Mouse (Mus musculus) limb, embryonic 14.5 days (tissue): ENCODE measurements around the gene Dnah8. TPM values are rescaled to one million over a fixed set of nuclear protein-coding genes. Genes with fewer than 3 reads are reported as not detected.
A peak's percentile ranks its signal among the peaks of the same experiment; 100 is the strongest.

ENCODE experiments used
- ATAC-seq: fragments of 200-750 bp; cut with Nextera tagmentation; 2 replicates; pipeline ENCODE4 v1.8.0; 2017; ENCODE audit warnings: low read depth, moderate number of reproducible peaks, moderate TSS enrichment; ENCODE audit not compliant: low FRiP score
- DNase-seq: peaks from one replicate; pipeline ENCODE4 v3.0.0-alpha.2; 2015; ENCODE audit warnings: low spot score
- H3K27ac ChIP-seq: fragments of 300-500 bp; sonication (generic); replicated peaks from 2 replicates; pipeline ENCODE4 v1.5.1; 2014; ENCODE audit warnings: low read depth, mild to moderate bottlenecking, low read length, moderate library complexity, mixed read lengths
- H3K27me3 ChIP-seq: fragments of 300-500 bp; sonication (generic); 2 replicates; pipeline ENCODE4 v1.6.1; 2014; ENCODE audit warnings: low read length, mixed read lengths; ENCODE audit not compliant: control insufficient read depth, insufficient read depth
- H3K36me3 ChIP-seq: fragments of 300-500 bp; sonication (generic); 2 replicates; pipeline ENCODE4 v1.6.1; 2014; ENCODE audit warnings: mild to moderate bottlenecking, low read length, moderate library complexity, mixed read lengths; ENCODE audit not compliant: control insufficient read depth, insufficient read depth
- H3K4me1 ChIP-seq: fragments of 300-500 bp; sonication (generic); 2 replicates; pipeline ENCODE4 v1.6.1; 2014; ENCODE audit warnings: antibody characterized with exemption, low read length, mixed read lengths; ENCODE audit not compliant: control insufficient read depth, insufficient read depth
- H3K4me2 ChIP-seq: fragments of 300-500 bp; sonication (generic); replicated peaks from 2 replicates; pipeline ENCODE4 v1.6.1; 2014; ENCODE audit warnings: low read depth, mild to moderate bottlenecking, low read length, moderate library complexity; ENCODE audit not compliant: severe bottlenecking
- H3K4me3 ChIP-seq: fragments of 300-500 bp; sonication (generic); replicated peaks from 2 replicates; pipeline ENCODE4 v1.5.1; 2014; ENCODE audit warnings: low read length
- H3K9ac ChIP-seq: fragments of 300-500 bp; sonication (generic); 2 replicates; pipeline ENCODE4 v1.6.1; 2014; ENCODE audit warnings: mild to moderate bottlenecking, low read depth, low read length, moderate library complexity; ENCODE audit not compliant: severe bottlenecking
- H3K9me3 ChIP-seq: fragments of 300-500 bp; sonication (generic); 2 replicates; pipeline ENCODE4 v1.6.1; 2016; ENCODE audit warnings: low read length; ENCODE audit not compliant: control insufficient read depth
- POLR2A ChIP-seq: fragments of 200-500 bp; IDR thresholded peaks from 2 replicates; pipeline ENCODE4 v1.8.0; 2012; ENCODE audit warnings: inconsistent platforms, mild to moderate bottlenecking, moderate library complexity, borderline replicate concordance; ENCODE audit not compliant: insufficient read depth, insufficient read length; ENCODE audit errors: extremely low read depth
- WGBS: fragments of 180-500 bp; shearing (Covaris S2); extraction: QIAGEN DNeasy Blood & Tissue Kit; methylation state at CpG from one replicate; pipeline ENCODE4 v1.1.7; 2014; 5-methylcytosine and 5-hydroxymethylcytosine counted together
- polyA plus RNA-seq, 2 experiments: library from polyadenylated mRNA; depleted of rRNA in 1 of 2; stranded (reverse) in 1 of 2; unstranded in 1 of 2; fragments of >200 nt; fragmentation: Nextera tagmentation in 1 of 2; extraction: Ambion mirVana in 1 of 2; gene quantifications; 2 replicates each; pipeline versions ENCODE4 v1.2.1 to v1.2.3; 2012 to 2014

The Dnah8 gene
- polyA plus RNA-seq, 2 experiments: 0.69 to 2.1 TPM

DNA sequence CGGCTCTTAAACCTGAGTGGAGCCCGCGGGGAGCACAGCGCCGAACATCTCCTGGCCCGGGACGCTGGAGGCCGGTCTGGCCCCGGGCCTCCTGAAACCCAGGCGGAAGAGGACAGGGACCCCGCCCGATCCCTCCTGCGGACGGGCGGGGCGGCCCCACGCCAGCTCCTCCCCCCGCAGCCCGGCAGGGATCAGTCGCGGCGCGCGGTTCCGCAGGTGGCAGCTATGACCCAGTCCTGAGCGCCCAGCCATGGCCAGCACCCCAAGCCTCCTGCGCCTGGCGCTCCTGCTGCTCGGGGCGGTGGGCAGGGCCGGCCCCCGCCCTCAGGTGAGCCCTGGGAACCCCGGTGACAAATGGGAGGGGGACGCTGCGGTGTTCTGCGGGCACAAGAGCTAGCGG, 277.5 kb downstream of the Dnah8 start, which contains the start of gene Glp1r:
TSS of gene Glp1r (plus strand) at position 191 of the 400 bp plus-strand sequence.
- under 1% methylated on average over 32 of the region's 37 CpGs for whole genome bisulfite sequencing
- no peak within 1 kb of the TSS for H3K27ac ChIP-seq
- peaks cover 42% of the 10 kb centered on the region for H3K27me3 ChIP-seq
- H3K4me2 ChIP-seq: peak within 1 kb of the TSS; percentile 82
- ATAC-seq (no peak), DNase-seq (no peak)
- H3K4me1 ChIP-seq: 0 out of 2 replicates have a peak, but pooled peaks cover 6% of the 10 kb centered on the region
- H3K36me3 ChIP-seq: no peaks in the 10 kb centered on the region
- H3K9me3 ChIP-seq: 0 out of 2 replicates have a peak, but pooled peaks cover 4% of the 10 kb centered on the region
- H3K9ac ChIP-seq: peak within 1 kb of the TSS; percentile 21; the same call in 1 of the 2 replicates
- TF ChIP-seq POLR2A: no peak
- peak within 1 kb of the TSS; percentile 41 for H3K4me3 ChIP-seq

DNA sequence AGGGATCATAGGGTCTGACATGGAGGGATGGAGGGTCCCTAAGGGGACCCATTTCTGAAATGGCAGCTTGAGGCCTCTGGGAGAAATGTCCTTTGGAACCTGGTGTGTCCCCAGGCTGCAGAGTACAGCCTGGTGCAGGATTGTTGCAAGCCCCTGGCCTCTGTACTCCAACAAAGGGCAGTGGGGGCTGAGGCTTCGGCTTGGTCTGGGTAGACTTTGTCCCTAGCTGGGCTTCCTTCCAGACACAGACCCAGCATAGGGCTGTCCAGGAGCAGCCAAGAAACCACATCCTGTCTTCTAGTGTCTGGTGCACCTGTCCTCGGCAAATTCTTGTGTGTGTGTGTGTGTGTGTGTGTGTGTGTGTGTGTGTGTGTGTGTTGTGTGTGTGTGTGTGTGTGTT, 279.9 kb downstream of the Dnah8 start:
- Histone ChIP-seq H3K4me3 (no peak overlapping the region), H3K27ac (no peak overlapping the region), H3K27me3 (peaks cover 42% of the 10 kb centered on the region), H3K4me1 (0 out of 2 replicates have a peak, but pooled peaks cover 6% of the 10 kb centered on the region), H3K9ac (no peak overlapping the region), H3K36me3 (no peaks in the 10 kb centered on the region), H3K9me3 (0 out of 2 replicates have a peak, but pooled peaks cover 4% of the 10 kb centered on the region), H3K4me2 (no peak overlapping the region)
- DNase-seq: no peak
- ATAC-seq: no peak
- 65% methylated on average over 2 of the region's 2 CpGs for WGBS
- TF ChIP-seq POLR2A: no peak

DNA sequence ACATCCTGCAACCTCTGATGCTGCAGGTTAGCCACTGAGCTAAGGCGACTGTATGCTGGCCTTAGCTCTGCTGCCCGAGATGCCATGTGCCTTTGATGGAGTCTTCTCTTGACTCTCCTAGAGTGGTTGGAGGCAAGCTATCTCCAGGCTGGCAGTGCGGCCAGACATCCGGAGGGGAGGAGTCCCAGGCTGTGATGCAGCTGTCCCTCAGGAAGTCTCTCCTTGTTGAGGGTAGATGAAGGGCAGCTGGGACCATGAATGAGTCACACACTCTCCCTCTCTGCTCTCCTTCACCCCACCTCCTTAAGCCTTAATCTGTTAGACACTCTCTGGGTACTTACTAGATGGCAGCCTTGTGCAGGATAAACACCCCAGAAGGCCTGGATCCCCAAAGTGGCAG, 283.4 kb downstream of the Dnah8 start:
- H3K4me3 ChIP-seq: no peak overlapping the region
- H3K27me3 ChIP-seq: peaks cover 18% of the 10 kb centered on the region
- 46% methylated on average over 4 of the region's 4 CpGs for WGBS
- H3K4me2 ChIP-seq: no peak overlapping the region
- DNase-seq (no peak), ATAC-seq (no peak)
- no peak overlapping the region for H3K9ac ChIP-seq
- no peak overlapping the region for H3K27ac ChIP-seq
- H3K9me3 ChIP-seq: no peaks in the 10 kb centered on the region
- no peaks in the 10 kb centered on the region for H3K36me3 ChIP-seq
- H3K4me1 ChIP-seq: peaks cover 11% of the 10 kb centered on the region
- TF ChIP-seq POLR2A: no peak

DNA sequence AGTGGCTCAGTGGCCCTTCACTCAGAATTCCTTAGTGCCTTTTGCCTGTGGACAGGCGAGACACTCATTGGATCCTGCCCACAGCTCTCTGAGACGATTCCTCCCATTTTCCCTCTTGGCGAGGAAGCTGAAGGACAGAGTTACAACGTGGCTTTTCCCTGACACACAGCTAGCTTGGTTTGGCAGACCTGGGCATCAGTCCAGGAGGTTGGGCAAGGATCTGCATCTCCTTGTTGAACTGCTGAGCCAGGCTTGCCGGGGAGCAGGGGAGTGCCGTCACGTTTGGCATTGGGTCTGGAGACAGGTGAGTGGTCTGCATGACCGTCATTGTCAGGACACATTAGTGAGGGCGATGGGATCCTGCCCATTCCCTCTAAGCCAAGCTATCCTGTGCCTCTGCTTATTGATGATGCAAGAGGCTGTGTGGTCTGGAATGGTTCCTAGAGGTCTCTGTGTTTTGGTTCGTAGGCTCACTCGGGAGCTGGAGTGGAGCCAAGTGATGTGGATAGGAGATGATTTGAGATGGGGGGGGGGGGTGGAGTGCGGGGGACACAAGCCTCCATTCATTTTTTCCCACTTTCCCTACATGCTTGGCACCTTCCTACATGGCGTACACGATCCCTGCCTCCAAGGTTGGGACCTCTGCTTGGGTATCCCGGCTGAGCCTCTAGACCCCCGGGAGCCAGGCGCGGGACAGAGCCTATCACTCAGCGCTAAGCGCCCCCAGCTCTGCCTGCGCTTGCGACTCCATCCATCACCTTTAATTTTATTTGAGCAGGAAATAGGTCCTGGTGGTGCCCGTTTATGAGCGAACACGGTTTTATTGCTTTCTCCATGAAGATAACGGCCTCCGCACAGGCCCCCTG, 286.9 kb downstream of the Dnah8 start:
- DNase-seq (no peak), ATAC-seq (no peak)
- peaks cover 11% of the 10 kb centered on the region for H3K4me1 ChIP-seq
- no peak overlapping the region for H3K27ac ChIP-seq
- H3K4me2 ChIP-seq: no peak overlapping the region; the same call in 1 of the 2 replicates
- no peak for TF ChIP-seq POLR2A
- no peaks in the 10 kb centered on the region for H3K9me3 ChIP-seq
- WGBS: 32% methylated on average over 27 of the region's 27 CpGs
- no peak overlapping the region for H3K4me3 ChIP-seq
- H3K27me3 ChIP-seq: peaks cover 19% of the 10 kb centered on the region; the same call in 1 of the 2 replicates
- H3K36me3 ChIP-seq: no peaks in the 10 kb centered on the region
- no peak overlapping the region for H3K9ac ChIP-seq

DNA sequence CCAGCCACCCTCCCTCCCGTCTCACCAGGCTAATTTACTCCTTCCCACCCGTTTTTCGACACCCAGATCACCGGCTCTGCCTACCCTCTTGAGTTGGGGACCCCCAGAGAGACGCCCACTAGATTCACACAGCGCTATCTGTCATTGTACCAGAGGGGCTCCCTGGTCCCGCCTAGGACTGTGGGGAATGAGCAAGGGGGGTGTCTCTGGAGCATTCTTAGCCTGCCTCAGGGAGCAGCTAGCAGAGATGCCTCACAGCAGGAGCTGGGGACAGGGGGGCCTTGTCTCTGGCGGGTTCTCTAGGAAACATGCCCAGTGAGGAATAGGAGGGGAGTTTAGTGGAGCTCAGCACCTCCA, 287.6 kb downstream of the Dnah8 start:
- ATAC-seq (no peak), DNase-seq (no peak)
- Histone ChIP-seq H3K9me3 (no peaks in the 10 kb centered on the region), H3K27ac (no peak overlapping the region), H3K4me1 (peaks cover 11% of the 10 kb centered on the region), H3K9ac (no peak overlapping the region), H3K4me2 (no peak overlapping the region; the same call in 1 of the 2 replicates), H3K4me3 (no peak overlapping the region), H3K27me3 (peaks cover 19% of the 10 kb centered on the region; the same call in 1 of the 2 replicates), H3K36me3 (no peaks in the 10 kb centered on the region)
- TF ChIP-seq POLR2A: no peak
- WGBS: 14% methylated on average over 8 of the region's 8 CpGs
